Mouse (Mus musculus) CH12.LX (cell line): ENCODE data around the gene Zfp839. TPM values are rescaled to one million over a fixed set of nuclear protein-coding genes. Genes with fewer than 3 reads are reported as not detected.
A peak's percentile ranks its signal among the peaks of the same experiment; 100 is the strongest.

ENCODE experiments used
- DNase-seq: peaks from one replicate; pipeline ENCODE4 v3.0.0-alpha.2; 2013; ENCODE audit errors: extremely low read depth
- H3K27ac ChIP-seq: 2 replicates; pipeline ENCODE4 v1.5.1; 2012; ENCODE audit warnings: low read depth, mild to moderate bottlenecking, control low read depth, moderate library complexity; ENCODE audit not compliant: insufficient read depth
- H3K27me3 ChIP-seq: replicated peaks from 2 replicates; pipeline ENCODE3; 2012; ENCODE audit warnings: inconsistent platforms
- H3K36me3 ChIP-seq, 2 experiments: replicated peaks in 1 of 2; 2 replicates each; pipeline versions ENCODE3 to v1.6.1; 2012; ENCODE audit warnings: inconsistent platforms in 1 of 2, low read length in 1 of 2, mild to moderate bottlenecking in 1 of 2, mixed read lengths in 1 of 2, moderate library complexity in 1 of 2; ENCODE audit not compliant: control insufficient read depth in 1 of 2, insufficient read depth in 1 of 2
- H3K4me1 ChIP-seq, 2 experiments: 2 replicates each; pipeline ENCODE4 v1.6.1; 2012; ENCODE audit warnings: inconsistent platforms in 1 of 2, moderate library complexity in 1 of 2; ENCODE audit not compliant: insufficient read depth in 2 of 2, control insufficient read depth in 1 of 2
- H3K4me2 ChIP-seq: 2 replicates; pipeline ENCODE4 v1.6.1; 2012; ENCODE audit warnings: low read depth, mild to moderate bottlenecking, control low read depth; ENCODE audit not compliant: poor library complexity, insufficient read depth, severe bottlenecking
- H3K4me3 ChIP-seq, 3 experiments: fragments of 150-350 bp in 1 of 3; sonication (generic) in 1 of 3; replicated peaks in 1 of 3; 2 replicates each; pipeline versions ENCODE3 to v1.5.1; 2011 to 2012; ENCODE audit warnings: low read depth in 2 of 3, low read length in 2 of 3, mild to moderate bottlenecking in 2 of 3, moderate library complexity in 2 of 3, control low read depth in 1 of 3, improper control_type of control experiment in 1 of 3, inconsistent platforms in 1 of 3, mixed read lengths in 1 of 3; ENCODE audit not compliant: poor library complexity in 1 of 3
- H3K79me2 ChIP-seq: replicated peaks from 2 replicates; pipeline ENCODE4 v1.6.1; 2012; ENCODE audit warnings: mild to moderate bottlenecking, moderate library complexity; ENCODE audit not compliant: control insufficient read depth, poor library complexity, insufficient read depth, severe bottlenecking; ENCODE audit errors: extremely low read depth
- H3K9ac ChIP-seq: 2 replicates; pipeline ENCODE4 v1.6.1; 2012; ENCODE audit warnings: low read depth, mild to moderate bottlenecking, control low read depth, moderate library complexity; ENCODE audit not compliant: insufficient read depth
- H3K9me3 ChIP-seq: replicated peaks from 2 replicates; pipeline ENCODE3; 2012; ENCODE audit warnings: low read length, inconsistent platforms, mixed read lengths
- CHD1 ChIP-seq: IDR thresholded peaks from 2 replicates; pipeline ENCODE4 v1.6.1; 2012; ENCODE audit warnings: low read depth, low read length, improper control_type of control experiment, inconsistent platforms
- CTCF ChIP-seq, 2 experiments: IDR thresholded peaks in 1 of 2; conservative IDR thresholded peaks in 1 of 2; 2 replicates each; pipeline ENCODE4 v1.5.1; 2011 to 2012; ENCODE audit warnings: low read depth in 2 of 2, low read length in 2 of 2, improper control_type of control experiment in 1 of 2, inconsistent platforms in 1 of 2, mild to moderate bottlenecking in 1 of 2, moderate library complexity in 1 of 2
- E2F4 ChIP-seq: IDR thresholded peaks from 2 replicates; pipeline ENCODE4 v1.6.1; 2011; ENCODE audit warnings: low read depth, low read length, improper control_type of control experiment; ENCODE audit not compliant: insufficient replicate concordance
- ETS1 ChIP-seq: conservative IDR thresholded peaks from 2 replicates; pipeline ENCODE4 v1.6.1; 2012; ENCODE audit warnings: low read depth, mild to moderate bottlenecking, inconsistent platforms, low read length, improper control_type of control experiment, moderate library complexity
- HCFC1 ChIP-seq: IDR thresholded peaks from 2 replicates; pipeline ENCODE4 v1.6.1; 2012; ENCODE audit warnings: low read depth, mild to moderate bottlenecking, inconsistent platforms, low read length, improper control_type of control experiment
- IRF4 ChIP-seq: IDR thresholded peaks from 2 replicates; pipeline ENCODE4 v1.6.1; 2014; ENCODE audit warnings: low read depth, mild to moderate bottlenecking, inconsistent platforms, low read length, improper control_type of control experiment
- JUN ChIP-seq: IDR thresholded peaks from 2 replicates; pipeline ENCODE4 v1.6.1; 2011; ENCODE audit warnings: low read depth, mild to moderate bottlenecking, low read length, improper control_type of control experiment, moderate library complexity; ENCODE audit not compliant: insufficient read depth
- PAX5 ChIP-seq: IDR thresholded peaks from 2 replicates; pipeline ENCODE4 v1.6.1; 2012; ENCODE audit warnings: low read length, inconsistent platforms, mixed read lengths
- POLR2AphosphoS2 ChIP-seq: IDR thresholded peaks from 2 replicates; pipeline ENCODE4 v1.6.1; 2011; ENCODE audit warnings: low read depth, low read length, improper control_type of control experiment
- RAD21 ChIP-seq: IDR thresholded peaks from 2 replicates; pipeline ENCODE4 v1.6.1; 2011; ENCODE audit warnings: low read depth, mild to moderate bottlenecking, low read length, improper control_type of control experiment, moderate library complexity
- SIN3A ChIP-seq: IDR thresholded peaks from 2 replicates; pipeline ENCODE4 v1.6.1; 2012; ENCODE audit warnings: low read length, improper control_type of control experiment, inconsistent platforms
- SMC3 ChIP-seq: IDR thresholded peaks from 2 replicates; pipeline ENCODE4 v1.6.1; 2011; ENCODE audit warnings: low read depth, low read length, improper control_type of control experiment
- TBP ChIP-seq: conservative IDR thresholded peaks from 2 replicates; pipeline ENCODE4 v1.6.1; 2011; ENCODE audit warnings: low read depth, low read length, improper control_type of control experiment
- ZNF384 ChIP-seq: IDR thresholded peaks from 2 replicates; pipeline ENCODE4 v1.6.1; 2012; ENCODE audit warnings: low read depth, low read length, improper control_type of control experiment, inconsistent platforms
- dilution Hi-C: fragments of 300-500 bp; cut with MboI; formaldehyde crosslinking; loops from 2 replicates; pipeline ENCODE4 v1.14.3; 2020; ENCODE audit warnings: low sequenced_read_pairs; ENCODE audit not compliant: extremely low pct_unique_long_range_greater_than_20kb, extremely low pct_ligation_motif_present
- in situ Hi-C: fragments of 300-500 bp; cut with MboI; formaldehyde crosslinking; loops from 3 replicates; pipeline ENCODE4 v1.14.3; 2019; ENCODE audit warnings: low sequenced_read_pairs, low pct_ligation_motif_present, low pct_unique_long_range_greater_than_20kb, mixed read lengths
- polyA plus RNA-seq: library from polyadenylated mRNA; unstranded; fragments of >175 nt; gene quantifications from 2 replicates; pipeline ENCODE4 v1.2.1, GENCODE M21; 2012; ENCODE audit warnings: low read depth; ENCODE audit not compliant: insufficient read length
- total RNA-seq, 2 experiments: library from RNA; depleted of rRNA; stranded (reverse); fragments of 300-350 nt in 1 of 2; fragments of >200 nt in 1 of 2; gene quantifications; 2 replicates each; pipeline ENCODE4 v1.2.3; 2012 to 2014

Zfp839 gene
- total and polyA plus RNA-seq, 3 experiments = 3.7 to 9.2 (median 7.8) TPM

GRCm38 (mm10) chr12:110888106-110888505 lies 38.1 kb downstream of the Zfp839 start:
- H3K36me3 ChIP-seq = peaks cover 13 to 39% of the 10 kb centered on the region in 2 experiments
- peak overlapping the region; percentile 92 for H3K4me2 ChIP-seq
- 0 out of 2 replicates have a peak, but pooled peaks have one; percentile 12 for TF ChIP-seq SIN3A
- no peak for TF ChIP-seq SMC3
- TF ChIP-seq, all 38 proteins: peak for 1
- Histone ChIP-seq H3K27me3 (no peaks in the 10 kb centered on the region), H3K9me3 (peaks cover 5% of the 10 kb centered on the region), H3K4me3 (peak overlapping the region; percentile 64 to 98 (median 98)), H3K4me1 (peaks cover 8 to 30% of the 10 kb centered on the region in 2 experiments), H3K27ac (0 out of 2 replicates have a peak overlapping the region, but pooled peaks have one; percentile 22), H3K79me2 (peaks cover 28% of the 10 kb centered on the region), H3K9ac (peak overlapping the region; percentile 76)
- in situ Hi-C loops = no loop called here
- peak; percentile 32 for DNase-seq
- dilution Hi-C loops = no loop called here

GRCm38 (mm10) chr12:110888606-110889005 lies 38.6 kb downstream of the Zfp839 start:
- Histone ChIP-seq H3K36me3 (peaks cover 8 to 34% of the 10 kb centered on the region in 2 experiments), H3K9ac (peak overlapping the region; percentile 76), H3K9me3 (peaks cover 3% of the 10 kb centered on the region), H3K27me3 (no peaks in the 10 kb centered on the region), H3K79me2 (peaks cover 28% of the 10 kb centered on the region), H3K27ac (peak overlapping the region; percentile 22; the same call in 1 of the 2 replicates), H3K4me3 (peak overlapping the region; percentile 64 to 98 (median 98)), H3K4me2 (peak overlapping the region; percentile 92), H3K4me1 (peaks cover 8 to 30% of the 10 kb centered on the region in 2 experiments)
- in situ Hi-C loops (no loop called here), dilution Hi-C loops (no loop called here)
- no peak for TF ChIP-seq ETS1
- 0 out of 2 replicates have a peak, but pooled peaks have one; percentile 41 for TF ChIP-seq CHD1
- no peak for TF ChIP-seq JUN
- TF ChIP-seq POLR2AphosphoS2 = no peak
- no peak for TF ChIP-seq TBP
- no peak for TF ChIP-seq E2F4
- TF ChIP-seq RAD21 = no peak
- no peak for TF ChIP-seq CTCF (conservative IDR thresholded peaks at IDR 0.05 in 1 of 2, IDR thresholded peaks at IDR 0.05 in 1 of 2; ENCODE audit: low read depth in 2 of 2, low read length in 2 of 2)
- TF ChIP-seq IRF4 = no peak
- peak; percentile 3; the same call in 1 of the 2 replicates for TF ChIP-seq SIN3A
- no peak for TF ChIP-seq PAX5
- no peak for TF ChIP-seq ZNF384
- no peak for TF ChIP-seq HCFC1
- DNase-seq = no peak
